Mouse (Mus musculus): ENCODE data around the gene Spg21.

DNA sequence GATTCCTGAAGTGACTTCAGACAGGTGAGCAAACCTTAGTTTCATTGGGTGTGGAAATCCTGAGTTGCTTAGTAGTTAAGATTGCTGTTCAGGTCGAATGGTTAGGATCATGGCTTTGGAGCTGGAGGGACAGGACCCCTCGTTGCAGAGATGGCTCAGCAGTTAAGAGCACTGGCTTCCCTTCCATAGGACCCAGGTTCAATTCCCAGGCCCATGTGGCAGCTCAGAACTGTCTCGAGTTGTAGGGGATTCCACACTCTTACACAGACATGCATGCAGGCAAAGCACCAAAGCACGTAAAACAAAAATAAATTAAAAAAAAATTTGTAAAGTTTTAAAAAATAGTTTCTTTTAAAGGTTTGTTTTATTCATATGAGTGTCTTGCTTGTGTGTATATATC lies 25.5 kb upstream of the Spg21 start:
- TF ChIP-seq CTCF (IDR thresholded peaks at IDR 0.05; ENCODE audit: borderline replicate concordance, extremely low read depth, insufficient read depth, insufficient read length) = no peak
- TF ChIP-seq POLR2A (IDR thresholded peaks at IDR 0.05; ENCODE audit: borderline replicate concordance, extremely low read depth, insufficient read depth, insufficient read length, poor library complexity, severe bottlenecking) = no peak

All from brain, embryonic 14.5 days (tissue).